Mouse (Mus musculus) left cerebral cortex, adult 18-20 months (tissue): ENCODE results near the gene Grifin. TPM values are rescaled to one million over a fixed set of nuclear protein-coding genes. Genes with fewer than 3 reads are reported as not detected.
A peak's percentile ranks its signal among the peaks of the same experiment; 100 is the strongest.

Experiments
- DNase-seq, 2 experiments: peaks; one replicate each; pipeline ENCODE4 v3.0.0; 2021 to 2022; ENCODE audit warnings: low spot score in 2 of 2, mixed read lengths in 1 of 2
- long read RNA-seq, 2 experiments: library from polyadenylated mRNA; stranded (forward); transcript quantifications; one replicate each; pipeline ENCODE4 v2.0.0; 2021
- total RNA-seq, 2 experiments: library from RNA; stranded (reverse); gene quantifications; 2 replicates each; pipeline ENCODE4 v1.2.3; 2021

Gene Grifin
- total RNA-seq = not detected
- long read RNA-seq, experiment 1 = 0 reads
- long read RNA-seq, experiment 2 = 0 reads

DNA sequence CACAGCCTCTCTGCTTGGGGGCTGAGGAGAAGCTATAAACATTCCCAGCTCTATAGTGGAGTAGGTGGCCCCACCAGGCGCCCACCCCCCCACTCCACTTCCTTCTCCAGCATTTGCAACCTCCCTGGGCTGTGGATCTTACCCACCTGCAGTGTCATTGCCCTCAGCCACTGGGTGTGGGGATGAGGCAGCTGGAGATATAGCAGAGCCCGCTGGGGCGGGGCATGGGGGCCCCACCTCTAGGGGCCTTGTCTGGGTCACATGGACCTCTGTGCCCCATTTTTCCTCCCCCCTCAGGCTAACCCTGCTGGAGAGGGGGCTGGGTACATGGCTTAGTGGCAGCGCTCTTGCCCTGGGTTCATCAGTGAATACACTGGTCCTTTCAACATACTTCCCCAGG, at the start of gene Grifin:
Gene Grifin, minus strand, starts transcription at position 176 of the 400 bp plus-strand sequence.
- no peak for DNase-seq

DNA sequence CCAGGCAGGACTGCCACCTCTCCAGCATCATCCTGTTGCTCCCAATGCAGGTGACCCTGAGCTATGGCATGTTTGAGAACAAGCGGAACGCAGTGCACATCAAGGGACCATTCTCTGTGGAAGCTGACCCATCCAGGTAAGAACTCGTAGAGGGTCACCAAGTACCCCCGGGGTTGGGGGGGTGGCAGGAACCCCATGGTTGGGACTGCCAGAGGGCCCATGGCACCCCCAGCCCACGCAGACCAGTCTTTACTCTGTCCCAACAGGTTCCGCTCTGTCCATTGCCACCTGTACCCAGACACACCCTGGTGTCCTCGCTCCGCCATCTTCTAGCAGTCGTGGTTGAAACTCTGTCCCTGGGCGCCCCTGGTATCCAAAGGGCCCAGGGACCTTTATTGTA, 49.3 kb upstream of the Grifin start:
- DNase-seq = no peak

DNA sequence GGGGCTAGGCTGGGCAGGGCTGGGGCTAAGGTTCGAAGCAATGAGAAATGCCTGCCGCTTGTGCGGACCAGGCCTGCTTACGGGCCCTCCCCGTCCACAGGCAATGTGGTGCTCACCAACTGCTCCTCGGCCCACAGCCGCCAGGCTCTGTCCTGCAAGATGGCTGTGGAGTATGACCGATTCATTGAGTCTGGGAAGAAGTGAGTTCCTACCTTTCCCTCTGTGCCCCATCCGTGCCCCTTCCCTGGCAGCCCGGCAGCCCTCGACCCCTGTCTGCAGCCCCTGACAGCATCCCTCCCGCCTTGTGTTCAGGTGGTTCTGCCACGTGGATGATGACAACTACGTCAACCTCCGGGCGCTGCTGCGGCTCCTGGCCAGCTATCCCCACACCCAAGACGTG, 47.3 kb upstream of the Grifin start:
- no peak for DNase-seq

DNA sequence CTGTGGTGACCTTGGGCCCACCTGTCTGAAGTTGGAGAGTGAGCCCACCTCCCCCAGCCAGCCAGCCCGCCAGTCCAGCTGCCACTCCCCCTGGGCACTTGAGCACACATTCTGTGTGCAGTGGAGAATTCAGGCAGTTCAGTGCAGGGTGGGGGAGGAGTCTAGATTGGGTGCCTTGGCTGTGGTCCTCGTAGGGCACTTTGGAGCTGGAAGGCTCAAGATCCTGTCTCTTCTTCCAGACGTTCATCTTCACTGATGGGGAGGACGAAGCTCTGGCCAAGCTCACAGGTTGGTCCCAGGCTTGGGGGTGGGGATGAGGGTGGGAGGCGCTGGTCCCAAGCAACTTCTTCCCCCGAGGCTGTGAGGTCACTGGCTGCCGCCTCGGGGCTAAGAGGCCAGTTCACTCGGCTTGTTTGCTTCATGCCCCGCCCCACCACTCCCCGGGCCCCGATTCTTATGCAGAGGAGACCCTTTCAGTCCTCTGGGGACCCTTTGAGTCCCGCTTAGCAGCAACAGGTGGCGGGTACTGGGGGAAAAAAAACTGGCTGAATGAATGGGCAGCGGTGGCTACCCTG, 46.8 kb upstream of the Grifin start:
- no peak for DNase-seq

DNA sequence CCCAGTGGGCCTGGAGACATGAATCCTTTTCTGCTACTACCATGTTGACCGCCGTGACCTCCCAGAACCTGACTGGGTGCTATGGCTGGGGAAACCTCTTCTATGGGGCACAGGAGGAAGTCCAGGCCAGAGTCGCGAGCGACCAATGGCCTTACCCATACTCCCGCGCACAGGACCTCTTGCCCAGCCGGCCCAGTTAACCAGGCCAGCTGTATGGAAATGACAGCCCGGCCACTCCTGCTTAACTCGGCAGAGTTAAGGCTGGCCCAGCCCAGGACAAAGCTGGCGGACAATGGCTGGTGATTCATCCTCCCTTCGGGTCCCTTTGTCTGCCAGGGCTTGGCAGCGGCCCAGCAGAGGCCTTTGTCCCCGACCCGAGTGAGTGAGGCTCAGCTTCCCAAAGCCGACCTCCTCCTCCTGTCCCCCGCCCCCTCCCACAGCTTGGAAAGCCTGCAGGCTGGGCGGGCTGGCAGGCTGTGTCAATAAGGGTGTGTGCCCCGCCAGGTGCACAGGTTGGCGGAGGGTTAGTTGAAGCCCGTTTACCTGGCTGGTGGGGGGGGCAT, 46.2 kb upstream of the Grifin start:
- peak in 1 of 2 experiments; percentile 64 for DNase-seq

DNA sequence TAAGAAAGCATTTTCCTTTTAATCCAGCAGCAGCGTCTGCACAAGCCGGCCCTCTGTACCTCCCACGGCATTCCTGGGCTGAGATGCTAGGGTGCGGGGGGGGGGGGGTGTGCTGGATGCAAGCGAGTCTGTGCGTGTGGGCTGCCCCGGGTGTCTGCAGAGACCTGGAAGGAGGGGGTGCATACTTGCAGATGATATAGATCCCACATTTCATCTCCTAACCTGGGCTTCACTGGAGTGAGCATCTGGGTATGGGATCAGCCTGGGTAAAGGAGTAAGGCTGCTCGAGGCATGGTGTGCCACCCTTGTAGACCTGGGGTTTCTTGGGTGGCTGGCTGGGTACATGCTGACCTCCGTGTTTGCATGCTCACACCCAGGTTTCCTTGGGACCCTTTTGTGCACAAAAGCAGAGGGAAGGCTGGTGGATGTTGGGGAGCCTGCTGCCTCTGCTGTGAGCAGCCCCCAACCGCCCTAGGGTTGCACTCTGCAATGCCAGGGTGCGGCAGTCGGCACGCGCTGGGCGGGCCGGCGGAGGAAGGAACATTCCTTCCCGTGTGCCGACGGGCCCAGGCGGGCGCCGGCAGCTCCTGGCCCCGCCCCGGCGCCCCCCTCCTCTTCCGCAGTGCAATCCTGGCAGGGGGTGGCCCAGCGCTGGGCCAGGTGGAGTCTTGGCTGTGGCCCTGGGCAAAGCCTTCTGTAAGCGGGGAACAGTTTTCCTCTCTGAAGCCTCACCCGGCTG, 45.6 kb upstream of the Grifin start:
- DNase-seq = no peak

DNA sequence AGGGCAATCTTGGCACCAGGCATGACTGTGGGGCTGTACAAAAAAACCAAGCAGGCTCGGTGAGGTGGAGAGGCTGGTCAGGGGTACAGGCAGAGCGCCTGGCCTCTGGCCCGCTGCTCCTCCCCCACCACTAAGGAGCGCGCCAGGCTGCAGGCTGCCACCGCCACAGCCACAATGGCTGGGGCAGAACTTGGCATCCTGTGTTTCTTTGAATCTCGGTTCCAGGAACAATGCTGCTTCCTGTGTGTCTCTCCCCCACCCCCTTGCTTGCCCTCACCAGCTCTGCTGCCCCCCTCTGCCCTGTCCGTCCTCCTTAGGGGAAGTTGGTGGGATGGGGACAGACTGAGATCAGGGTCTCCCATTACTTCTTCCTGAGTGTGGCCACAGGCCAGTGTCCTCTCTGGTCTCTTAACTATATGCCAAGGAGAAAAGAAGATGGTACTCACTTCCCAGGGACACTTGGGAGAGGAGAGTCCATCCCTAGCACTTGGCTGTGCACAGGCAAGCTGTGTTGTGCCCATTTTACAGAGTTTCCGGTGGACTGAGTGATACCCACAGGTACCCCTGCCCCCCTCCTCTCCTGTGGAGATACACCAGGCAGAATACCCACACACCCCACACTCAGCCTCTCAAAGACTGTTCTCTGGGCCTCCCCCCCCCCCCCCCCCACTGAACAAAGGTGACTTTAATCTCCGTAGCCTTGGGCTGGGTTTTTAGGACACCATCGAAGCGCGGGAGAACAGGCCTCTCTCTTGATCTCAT, 44.8 kb upstream of the Grifin start:
- DNase-seq = no peak

DNA sequence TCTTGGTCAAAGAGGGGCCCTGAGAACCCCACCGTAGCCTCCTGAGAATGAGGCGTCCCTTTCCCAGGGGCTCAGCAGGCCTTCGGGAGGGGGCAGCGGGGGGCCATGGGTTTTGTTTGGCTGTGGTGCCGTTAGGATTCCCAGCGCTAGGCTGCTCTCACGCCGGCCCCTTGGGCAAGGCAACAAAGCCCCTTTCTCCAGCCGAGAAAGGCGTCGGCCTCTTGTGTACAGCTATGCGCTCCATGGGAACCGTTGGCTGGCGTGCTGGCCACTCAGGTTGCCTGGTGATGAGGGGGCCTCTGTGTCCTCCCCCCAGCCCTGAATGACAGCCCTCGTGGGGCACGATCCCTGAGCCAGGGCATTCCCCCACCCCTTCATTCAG, 43.8 kb upstream of the Grifin start:
- DNase-seq = no peak

DNA sequence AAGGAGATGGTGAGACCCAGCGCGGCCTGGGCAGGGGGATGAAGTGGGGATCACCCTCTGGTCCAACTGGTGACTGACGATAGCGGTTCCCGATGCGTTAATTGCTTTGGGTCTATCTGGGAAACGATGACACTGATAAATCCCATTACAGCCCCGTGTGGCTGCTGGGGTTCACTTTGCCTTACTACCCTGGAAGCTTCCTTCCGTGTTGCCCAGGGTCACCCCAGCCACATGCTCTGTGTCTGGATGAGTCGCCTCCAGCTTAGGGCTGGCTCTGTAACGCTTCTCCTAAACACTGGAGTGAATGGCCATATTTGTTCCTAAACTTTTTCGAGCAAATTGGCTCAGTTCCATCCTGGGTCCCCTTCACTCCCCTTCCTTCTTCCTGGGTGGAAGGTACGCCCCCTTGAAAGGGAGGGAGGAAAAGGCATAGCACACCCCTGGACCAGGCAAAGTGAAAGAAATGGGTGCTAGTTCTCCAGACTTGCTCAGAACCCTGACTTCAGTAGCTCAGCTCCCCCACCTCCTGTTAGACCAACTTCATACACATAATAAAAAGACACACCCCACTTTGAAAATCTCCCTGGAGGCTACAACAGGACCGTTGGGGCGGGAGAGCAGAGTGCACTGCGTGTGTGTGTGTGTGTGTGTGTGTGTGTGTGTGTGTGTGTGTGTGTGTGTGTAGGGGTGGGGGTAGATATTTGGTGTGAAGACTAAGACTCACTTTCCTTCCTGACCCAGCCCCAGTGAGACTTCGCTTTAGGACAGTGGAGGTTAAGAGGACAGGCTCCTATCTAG, 43.2 kb upstream of the Grifin start:
- no peak for DNase-seq

DNA sequence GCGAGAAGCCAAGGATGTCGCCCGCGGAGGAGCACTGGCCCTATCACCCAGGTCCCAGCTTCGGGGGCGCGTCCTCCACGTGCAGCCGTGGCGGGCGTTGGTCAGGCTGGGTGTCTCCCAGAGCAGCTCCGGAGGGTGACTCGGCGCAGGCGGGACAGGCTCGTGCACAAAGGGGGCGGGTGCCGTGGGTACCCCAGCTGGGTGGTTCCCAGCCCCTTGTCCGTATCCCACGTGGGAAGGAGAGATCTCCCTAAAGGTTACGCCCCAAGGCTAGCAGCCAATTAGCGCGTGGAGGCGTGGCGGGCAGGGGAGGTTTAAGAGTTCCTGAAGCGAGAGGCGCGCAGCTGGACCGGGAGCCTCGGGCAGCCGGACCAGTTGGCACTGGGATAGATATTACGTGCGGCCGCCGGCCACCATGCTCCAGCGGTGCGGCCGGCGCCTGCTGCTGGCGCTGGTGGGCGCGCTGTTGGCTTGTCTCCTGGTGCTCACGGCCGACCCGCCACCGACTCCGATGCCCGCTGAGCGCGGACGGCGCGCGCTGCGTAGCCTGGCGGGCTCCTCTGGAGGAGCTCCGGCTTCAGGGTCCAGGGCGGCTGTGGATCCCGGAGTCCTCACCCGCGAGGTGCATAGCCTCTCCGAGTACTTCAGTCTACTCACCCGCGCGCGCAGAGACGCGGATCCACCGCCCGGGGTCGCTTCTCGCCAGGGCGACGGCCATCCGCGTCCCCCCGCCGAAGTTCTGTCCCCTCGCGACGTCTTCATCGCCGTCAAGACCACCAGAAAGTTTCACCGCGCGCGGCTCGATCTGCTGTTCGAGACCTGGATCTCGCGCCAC, 42.3 kb upstream of the Grifin start, which contains the start of gene Lfng:
Gene Lfng, plus strand, starts transcription at position 320 of the 835 bp plus-strand sequence.
- DNase-seq = peak; percentile 51 to 57

DNA sequence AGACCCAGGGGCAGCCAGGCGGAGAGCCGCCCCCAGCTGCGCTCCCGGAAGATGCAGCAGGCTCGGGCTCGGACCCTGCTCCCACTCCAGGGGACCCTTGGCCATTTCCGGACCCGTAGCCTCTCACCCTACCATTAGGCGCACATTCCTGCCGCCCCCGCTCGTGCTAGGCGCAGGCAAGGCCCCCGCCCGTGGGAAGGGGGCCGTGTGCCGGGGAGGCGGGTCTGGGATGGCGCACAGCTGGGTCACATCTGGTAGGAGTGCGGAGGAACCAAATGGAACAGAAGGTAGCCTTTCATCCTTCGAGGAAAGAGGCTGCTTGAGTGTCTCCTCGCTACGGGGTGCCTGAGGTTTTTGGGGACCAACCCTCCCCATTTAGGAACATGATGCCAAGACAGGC, 41.5 kb upstream of the Grifin start:
- DNase-seq = no peak

DNA sequence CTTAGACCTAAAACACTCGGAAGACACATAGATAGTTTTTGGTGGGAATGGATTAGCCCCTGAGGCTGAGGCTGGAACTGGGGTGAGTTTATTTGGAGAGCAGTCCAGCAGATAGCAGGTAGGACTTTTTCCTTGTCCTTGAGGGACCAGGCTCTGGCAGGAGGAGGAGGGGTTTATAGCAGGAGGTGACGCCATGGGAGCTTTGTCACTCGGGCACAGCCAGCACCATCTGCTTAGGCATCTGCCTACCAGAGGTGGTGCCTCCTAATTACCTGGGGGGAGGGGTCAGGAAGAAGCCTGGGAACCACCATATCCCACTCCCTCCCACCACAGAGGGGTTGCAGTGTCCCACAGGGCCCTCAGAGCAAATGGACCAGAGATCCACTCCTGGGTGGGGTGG, 40.4 kb upstream of the Grifin start:
- DNase-seq = no peak

DNA sequence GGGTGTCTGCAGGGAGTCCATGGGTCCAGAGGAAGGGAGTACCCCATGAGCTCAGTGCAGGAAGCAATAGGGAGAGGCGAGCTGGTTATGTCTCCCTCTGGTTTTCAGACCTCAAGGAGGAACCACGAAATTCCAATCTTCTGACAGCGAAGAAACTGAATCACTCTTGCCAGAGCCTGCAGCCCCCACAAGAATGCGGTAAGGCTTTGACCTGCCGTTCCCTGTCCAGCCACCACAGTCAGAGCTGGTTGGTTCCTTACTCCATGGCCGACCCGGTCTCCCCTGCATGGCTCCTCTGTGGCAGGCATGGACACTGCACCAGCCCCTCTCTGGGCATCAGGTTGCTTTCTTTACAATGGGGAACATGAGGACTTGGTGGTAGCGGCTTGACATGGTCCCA, 39.5 kb upstream of the Grifin start:
- DNase-seq = no peak

DNA sequence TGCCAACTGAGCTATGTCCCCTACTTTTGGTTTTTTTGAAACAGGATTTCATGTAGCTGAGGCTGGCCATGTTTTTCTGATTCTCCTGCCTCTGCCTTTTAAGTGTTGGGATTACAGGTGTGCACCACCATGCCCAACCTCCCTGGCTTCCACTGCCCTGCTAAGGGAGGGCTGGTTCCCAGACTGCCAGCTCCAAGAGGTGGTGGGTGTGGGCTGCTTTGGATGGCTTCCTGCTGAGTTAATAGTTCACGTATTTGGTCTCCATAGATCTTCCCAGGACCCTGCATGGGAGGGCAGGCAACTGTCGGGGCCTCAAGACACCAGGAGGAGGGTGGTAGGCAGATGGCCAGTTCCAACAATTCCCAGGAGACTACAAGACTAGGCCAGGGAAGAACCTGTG, 37.7 kb upstream of the Grifin start:
- no peak for DNase-seq

DNA sequence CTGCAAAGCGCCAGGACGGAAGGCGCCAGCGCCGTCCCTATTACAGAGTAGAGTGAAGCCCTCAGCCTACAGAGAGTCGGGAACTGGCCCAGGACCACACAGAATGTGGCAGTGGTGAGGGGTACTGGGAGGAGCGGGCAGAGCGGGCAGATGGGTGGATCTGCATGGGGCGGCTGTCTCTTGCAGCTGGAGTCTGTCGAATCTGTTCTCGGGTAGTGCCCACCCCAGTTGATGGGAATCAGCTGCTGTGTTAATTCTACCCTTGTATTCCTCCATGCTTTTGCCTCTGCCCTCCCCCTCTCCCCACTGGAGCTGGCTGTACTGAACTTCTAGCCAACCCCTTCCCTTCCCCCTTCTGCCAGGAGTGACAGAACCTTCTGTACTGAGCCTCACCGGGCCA, 36.8 kb upstream of the Grifin start:
- DNase-seq = no peak

DNA sequence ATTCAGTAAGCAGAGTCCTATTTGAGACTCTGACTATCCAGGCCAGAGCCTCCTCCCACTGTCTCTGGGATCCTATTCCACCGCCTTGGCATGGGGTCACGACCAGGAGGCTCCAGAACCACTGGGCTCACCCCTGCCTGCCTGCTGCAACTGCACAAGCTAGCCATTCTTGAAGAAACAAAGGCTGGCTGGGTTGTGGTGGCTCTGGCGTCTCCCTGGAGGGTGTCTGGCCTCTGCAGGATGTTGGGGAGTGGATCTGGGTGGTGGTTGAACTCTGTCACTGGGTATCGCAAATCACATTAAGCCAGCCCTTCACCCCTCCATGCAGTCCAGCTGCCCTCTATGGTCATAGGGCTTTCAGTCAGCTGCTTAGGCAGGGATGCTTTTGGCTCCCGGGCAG, 35.1 kb upstream of the Grifin start:
- no peak for DNase-seq

DNA sequence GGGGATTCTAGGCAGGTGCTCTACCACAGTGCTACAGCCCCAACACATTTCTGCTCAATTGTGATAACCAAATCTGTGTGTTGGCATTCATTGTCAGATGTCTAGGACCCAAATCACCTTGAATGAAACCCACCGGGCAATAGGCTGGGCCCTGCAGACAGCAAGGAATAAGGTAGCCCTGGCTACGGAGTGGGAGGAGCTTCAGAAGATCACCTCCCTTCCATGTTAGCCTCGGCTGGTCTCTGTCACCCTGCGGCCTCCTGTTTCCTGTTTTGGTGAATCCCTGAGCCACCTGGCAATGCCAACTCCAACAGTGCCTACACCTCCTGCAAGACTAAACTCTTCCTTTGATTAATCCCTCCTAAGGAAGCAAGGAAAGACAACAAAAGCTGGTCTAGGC, 32.9 kb upstream of the Grifin start:
- no peak for DNase-seq

DNA sequence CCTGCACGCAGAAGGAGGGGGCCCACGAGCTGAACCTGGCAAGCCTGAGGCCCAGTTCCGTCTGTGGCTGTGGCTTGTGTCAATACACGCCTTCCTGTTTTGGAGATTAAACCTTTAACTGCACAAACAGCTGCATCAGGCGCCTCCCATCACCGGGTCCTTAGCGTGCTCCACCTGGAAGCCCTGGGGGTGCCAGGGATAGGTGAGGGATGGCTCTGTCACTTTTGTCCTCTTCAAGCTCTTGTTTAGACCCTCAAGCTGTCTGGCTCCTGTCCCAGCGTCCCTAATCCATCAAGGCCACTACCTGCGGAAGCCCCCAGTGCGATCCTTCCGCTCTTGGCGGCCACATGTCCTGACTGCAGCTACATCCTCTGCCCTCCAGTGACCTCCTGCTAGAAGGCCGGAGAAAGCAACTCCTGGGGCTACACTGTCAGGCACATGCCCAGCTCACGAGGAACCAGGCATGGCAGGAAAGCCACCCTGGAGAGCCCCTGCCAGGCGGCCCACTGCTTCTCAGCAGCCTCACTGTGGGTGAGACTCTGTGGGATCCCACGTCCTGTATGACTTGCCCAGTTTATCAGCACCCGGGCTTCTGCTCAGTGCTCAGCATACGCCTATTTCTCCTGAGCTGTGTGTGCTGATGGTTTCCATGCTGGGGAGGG, 32.2 kb upstream of the Grifin start:
- no peak for DNase-seq

DNA sequence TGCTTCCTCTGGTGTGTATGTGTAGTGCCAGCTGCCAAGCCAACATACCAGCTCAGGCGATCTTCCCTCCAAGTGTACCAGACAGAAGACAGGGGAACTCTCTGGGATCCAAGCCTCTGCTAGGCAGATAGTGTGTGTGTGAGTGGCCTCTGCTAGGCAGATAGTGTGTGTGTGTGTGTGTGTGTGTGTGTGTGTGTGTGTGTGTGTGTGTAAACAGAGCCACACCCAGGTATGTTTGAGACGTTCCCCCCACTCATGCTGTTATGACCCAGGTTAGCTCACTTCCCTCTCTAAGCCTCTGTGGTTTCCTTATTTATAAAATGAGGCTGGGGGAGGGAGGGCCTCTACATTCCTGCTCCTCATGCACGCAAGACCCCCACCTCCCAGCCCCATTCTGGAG, 31.6 kb upstream of the Grifin start:
- no peak for DNase-seq

DNA sequence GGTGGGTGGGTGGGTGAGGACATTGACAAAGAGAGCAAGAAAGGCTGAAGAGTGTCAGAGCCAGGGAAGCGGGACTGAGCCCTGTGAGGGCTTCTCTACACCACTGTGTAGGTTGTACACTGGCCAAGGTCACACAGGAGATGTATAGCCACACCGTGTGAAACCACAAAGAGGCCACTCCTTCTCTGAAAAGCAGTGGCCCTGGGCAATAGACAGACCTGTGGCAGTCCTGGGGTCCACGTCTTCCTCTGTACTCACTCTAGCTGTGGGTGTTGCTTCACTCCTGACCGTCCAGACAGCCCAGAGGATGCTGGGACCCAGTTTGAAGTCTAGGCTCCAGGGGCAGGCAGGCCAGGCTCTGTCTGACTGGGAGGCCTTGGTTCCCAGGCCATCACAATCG, 30.0 kb upstream of the Grifin start:
- DNase-seq = no peak
